Mouse (Mus musculus): ENCODE data around the gene Treh.

The Treh gene

DNA sequence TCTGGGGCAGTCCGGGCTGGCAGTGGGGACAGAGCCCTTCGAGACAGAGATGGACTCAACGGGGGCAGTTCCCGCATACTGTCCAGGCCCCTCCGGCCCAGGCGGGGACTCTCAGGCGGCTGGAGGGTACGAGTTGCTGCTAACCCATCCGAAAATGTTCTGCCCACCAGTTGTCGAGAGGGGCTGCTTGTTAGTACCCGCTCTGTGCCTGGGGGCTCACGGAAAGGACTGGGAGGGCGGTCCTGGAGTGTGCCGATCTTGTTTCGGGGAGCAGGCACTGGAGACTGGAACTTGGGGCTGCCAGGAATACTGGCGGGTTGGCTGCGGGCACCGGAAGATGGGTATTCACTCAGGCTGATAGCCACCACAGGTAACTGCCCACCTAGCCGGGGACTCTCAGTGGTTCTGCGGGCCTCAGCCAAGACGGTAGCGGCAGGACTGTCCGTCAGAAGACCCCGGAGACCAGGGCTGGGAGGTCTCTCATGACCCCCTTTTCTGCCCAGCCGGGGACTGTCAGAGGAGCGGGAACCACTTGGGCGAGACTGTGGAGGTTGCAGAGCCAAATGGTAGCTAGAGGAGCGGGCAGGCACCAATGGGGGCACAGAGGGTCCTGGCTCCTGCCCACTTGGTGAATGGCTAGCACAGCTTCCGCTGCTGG, 42.8 kb downstream of the Treh start:
- DNase-seq (ENCODE audit: low spot score in 2 of 2), result no peak

DNA sequence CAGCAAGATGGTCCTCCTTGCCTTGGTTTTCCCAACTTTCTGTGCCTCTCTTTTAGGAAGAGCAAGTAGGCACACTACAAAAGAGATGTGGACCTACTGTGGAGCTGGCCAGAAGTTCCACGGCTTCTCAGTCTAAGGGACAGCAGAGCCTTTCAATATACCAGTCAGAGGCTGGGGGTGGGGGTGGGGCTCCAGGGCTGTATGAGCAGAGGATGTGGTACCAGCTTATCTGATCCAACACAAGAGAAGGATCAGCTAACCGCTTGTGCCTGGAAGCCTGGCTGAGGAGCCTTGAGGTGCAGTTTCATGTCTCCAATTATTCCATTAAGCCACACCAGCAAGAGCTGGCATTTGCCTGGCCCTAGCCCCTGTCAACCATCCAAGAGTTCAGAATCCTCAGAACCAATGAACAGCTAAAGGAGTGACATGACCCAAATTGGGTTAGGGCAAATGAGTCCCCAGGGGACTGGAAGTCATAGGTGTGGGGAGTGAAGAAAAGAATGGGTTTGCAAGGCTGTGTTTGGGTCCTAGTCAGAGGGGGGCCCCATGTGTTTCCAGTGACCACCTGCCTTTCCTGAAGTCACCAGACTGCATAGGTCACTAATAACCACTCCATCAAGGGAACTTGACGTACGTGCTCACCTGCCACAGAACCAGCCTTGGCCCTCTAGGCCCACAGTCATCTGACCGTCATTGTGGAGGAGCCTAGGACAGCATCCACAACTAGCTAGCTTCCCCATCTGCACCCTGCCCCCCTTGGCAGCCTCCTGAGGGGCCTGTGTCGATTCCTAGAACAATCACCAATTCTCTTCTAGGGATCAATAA, 44.2 kb downstream of the Treh start:
- DNase-seq (ENCODE audit: low spot score in 2 of 2), result no peak

DNA sequence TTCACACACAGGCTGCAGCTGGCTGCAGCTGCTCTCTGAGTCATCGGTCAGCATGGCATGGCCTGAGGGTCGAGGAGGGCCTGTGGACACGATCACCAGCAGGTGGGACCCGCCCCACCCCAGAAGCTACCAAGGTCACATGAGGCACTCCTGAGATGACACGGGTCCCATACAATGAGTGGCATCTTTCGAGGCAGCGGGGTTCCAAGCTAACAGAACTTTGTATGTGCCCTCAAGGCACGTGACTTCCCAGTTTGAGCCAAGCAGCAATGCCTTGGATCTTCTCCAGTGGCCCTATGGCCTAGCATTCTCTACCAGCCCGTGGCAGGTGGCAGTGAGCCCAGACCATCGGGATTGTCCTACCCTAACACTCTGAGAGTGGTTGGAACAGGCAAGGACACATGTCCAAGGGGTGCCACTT, 44.8 kb downstream of the Treh start:
- no peak for DNase-seq (ENCODE audit: low spot score in 2 of 2)

DNA sequence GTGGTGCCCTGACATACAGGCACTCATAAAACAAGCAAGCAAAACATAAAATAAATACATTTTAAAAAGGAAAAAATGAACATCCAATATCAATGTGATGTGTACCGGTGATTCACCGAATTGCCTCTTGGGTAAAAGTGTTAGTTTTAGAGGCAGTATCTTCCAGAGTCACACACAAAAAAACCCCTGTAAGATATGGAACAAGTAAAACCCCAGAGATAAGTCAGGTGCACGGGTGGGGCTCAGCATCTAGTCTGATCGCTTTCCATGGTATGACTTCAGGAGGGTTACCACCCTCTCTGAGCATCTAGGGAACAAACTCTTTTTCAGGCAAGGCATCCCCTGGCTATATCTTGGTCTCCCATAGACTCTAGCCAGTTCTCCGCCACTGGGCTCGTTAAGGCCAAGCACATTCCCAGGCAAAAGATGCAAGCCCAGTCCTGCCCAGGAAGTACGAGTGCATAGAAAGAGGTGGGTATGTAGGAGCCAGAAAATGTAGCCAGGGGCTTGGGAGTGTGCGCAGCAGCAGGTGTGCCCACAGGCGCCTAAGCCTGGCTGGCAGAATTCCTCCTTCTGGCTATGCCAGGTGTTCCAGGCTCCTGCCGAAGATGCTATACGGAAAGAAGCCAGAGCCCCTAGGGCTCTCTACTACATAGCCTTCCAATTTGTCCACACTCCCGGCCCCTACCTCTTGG, 46.1 kb downstream of the Treh start:
- DNase-seq (ENCODE audit: low spot score in 2 of 2), result no peak

DNA sequence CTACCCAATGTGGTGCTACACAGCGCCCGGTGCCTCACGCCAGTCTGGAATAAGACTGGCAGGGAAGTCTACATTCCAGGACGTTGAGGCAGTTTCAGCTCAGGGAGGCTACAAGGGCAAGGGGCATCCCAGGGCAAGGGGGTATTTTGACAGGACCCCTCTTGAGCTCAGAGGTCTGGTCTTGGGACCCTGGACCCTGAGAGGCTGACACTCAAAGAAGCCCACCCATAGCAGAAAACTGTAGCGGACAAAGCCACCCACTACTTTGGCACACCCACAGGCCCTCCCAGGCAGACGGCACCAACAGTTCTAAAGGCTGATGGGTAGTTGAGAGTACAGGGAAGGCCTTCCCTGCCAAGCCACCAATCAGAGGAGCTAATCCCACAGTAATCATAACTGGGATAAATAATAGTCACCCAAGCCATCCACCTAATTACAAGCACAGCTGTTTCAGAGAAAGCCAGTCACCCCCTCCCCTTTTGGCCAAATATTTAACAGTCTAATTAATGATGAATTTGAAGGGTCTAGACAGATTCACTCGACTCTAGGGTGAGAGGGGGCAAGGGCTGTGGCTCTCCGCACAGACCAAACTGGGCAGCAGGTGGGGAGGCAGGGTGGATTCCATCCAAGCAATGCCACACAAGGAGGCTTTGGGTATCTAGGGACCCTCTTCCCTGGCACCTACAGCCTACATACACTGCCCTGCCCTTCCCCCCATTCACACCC, 46.8 kb downstream of the Treh start:
- no peak for DNase-seq (ENCODE audit: low spot score in 2 of 2)

DNA sequence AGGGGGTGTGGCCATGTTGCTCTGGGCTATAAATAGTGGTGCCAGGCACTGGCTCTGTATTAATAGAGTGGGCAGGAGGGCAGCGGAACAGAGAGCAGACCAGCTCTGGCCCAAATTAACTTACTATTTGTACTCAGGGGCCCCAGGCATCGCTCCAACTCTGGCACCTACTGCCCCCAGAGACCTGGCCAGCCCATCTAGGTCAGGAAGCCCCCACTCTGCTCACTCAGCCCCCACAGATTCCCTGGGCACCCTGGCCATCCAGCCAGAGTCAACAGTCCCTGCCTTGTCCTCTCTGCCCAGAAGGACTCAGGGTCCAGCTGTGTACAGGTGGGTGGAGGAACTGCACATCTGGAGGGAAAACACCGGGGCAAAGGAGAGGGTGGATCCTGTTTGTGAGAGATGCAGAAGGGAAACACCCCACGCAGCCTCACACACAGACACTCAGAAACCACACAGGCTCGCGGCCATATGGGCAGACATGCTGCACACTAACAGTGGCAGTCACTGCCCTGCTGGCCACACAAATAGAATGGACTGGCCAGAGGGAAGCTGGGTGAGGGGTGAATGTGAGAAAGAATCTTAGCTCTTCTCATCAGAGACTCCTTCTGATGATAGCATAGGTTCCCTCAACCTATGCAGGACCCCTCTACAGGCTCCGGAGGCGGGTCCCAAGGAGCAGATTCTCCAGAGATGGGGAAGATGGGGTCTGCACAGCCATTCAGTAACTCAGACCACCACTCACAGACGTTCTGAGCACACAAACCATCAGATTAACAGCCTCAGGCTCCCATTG, 47.5 kb downstream of the Treh start:
- no peak for DNase-seq (ENCODE audit: low spot score in 2 of 2)

DNA sequence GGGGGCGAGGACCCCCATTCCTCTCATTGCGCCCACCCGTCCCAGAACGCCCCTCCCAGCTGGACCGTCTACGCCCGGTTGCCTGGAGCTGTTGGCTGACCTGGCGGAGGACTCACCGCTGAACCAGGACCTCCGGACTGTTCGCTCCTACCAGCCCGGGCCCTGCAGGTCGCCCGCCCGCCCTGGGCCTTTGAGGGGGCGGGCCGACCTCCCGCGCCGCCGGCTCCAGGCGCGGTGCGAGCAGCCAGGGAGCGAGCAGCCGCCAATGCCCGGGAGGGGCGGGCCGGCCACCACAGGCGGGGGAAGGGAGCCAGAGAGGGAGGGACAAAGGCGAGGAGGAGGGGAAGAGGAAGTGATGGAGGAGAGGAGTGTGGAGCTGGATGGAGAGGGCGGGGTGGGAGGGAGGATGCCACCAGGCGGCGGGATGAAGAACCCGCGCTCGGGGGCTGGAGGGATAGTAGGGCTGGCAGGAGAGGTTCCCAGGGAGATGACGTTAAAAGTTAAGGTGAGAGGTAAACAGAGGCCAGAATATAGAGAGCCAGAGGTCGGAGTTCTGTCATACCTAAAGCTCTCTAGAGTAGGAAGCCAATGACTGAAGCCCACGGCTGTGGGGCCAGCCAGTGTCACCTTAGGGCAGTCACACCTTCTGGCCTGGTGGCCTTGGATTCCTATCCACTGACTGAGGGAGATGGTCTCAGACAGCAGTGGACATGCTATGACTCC, 48.3 kb downstream of the Treh start:
- DNase-seq (ENCODE audit: low spot score in 2 of 2), result peak; percentile 77 to 85

DNA sequence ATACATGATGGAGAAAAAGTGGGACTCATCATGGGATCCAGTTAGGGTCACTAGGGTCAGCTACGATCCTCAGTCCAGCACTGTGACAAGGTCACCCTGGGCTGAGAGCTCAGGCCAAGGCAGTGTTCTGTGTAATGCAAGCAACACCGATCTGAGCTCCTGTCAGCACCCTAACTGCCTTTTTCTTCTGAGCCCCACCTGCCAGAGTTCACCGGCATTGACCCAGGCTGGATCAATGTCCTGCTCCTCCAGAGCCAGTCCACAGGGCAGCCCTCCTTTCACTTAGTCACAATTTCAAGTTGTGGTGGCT, 48.8 kb downstream of the Treh start:
- DNase-seq (ENCODE audit: low spot score in 2 of 2), result no peak

DNA sequence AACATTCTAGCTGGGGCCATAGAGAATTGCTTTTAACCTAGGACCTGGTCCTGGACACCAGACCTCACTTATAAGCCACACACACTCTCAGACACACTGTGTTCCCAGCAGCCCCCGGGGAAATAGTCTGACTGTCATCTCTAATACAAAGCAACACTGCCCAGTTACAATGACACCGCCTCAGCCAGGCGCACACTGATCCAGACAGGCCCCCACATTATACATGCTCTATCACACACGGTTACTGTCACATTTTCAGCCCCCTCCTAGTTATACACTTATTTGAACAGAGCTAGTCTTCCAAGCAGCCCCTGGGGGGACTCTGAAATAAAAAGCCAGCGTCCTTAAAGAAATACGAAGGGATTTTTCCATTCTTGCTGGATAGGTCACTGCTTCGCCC, 49.5 kb downstream of the Treh start:
- DNase-seq (ENCODE audit: low spot score in 2 of 2), result no peak

DNA sequence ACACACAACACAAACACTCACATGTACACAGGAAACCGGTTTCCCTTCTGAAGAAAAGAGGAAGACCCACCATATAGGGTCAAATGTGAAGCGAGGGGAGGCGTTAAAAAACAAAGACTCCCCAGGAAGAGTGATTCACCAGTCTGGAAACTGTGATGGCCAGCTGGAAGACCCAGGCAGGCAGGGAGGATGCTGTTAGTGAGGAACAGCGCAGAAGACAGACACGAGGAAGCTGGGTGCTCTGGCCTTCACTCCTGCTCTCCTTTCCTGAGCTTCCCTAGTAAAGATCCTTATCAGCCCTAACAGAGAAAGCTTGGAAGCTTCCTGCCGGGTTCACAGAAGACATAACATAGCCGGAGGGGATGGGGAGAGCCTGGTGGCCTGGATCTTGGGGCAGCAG, 50.0 kb downstream of the Treh start:
- no peak for DNase-seq (ENCODE audit: low spot score in 2 of 2)

DNA sequence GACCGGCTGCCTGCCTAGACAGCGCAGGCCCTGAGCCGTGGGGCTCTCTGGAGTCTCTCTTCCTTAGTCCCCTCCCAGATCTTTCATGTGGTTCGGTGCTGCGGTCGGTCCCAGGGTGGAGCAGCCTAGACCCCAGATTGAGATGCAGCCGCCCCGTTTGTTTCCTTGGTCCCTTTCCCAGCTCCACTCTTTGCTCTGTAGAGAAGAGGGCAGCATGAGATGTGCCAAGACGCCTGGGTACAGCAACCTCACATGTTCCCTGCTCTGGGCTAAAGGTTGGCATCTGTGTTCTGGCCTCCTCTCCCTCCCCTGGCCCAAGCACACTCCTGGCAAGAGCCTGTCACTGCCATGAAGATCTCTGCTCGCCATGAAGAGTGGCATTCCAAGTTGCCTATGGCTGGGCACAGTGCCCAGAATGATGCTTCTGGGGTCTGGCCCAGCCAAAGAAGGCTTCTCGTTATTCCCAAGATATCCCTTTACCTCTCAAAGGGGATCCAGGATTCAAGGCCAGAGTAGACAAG, 50.5 kb downstream of the Treh start:
- no peak for DNase-seq (ENCODE audit: low spot score in 2 of 2)

DNA sequence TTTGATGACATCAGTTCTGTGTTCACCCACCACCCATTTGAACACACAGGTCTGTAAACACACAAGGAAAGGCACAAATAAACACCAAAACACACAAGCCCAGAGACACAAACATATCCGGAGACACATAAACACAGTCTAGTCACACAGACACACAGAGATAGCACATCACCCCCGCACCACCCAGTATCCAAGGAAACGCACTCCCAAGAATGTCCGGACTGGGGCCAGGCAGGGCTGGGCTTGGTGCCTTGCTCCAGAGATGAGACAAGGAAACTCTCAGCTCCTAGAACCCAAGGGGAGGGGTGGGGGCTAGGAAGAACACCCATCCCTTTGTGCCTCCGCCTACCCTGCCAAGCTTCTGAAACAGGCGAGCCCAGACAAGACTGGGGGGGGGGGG, 51.2 kb downstream of the Treh start:
- DNase-seq (ENCODE audit: low spot score in 2 of 2), result no peak

DNA sequence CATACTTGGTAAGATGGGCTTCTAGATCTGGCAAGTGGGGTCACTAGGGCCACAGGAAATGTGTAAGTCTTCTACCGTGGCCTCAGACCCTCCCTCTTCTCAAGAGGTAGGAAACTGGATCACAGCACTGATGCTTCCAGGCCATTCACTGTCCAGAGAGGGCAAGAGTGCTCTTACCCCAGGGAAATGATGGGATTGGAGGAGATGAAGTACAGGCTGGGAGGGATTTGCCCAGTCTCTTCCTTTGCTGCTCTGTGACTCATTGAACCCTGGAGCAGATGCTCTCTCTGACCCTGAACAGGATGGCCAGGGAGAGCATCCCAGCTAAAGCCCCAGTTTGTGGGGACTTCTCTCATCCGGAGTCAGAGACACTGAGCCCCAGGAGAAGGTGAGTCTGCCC, 51.6 kb downstream of the Treh start:
- DNase-seq (ENCODE audit: low spot score in 2 of 2), result no peak

DNA sequence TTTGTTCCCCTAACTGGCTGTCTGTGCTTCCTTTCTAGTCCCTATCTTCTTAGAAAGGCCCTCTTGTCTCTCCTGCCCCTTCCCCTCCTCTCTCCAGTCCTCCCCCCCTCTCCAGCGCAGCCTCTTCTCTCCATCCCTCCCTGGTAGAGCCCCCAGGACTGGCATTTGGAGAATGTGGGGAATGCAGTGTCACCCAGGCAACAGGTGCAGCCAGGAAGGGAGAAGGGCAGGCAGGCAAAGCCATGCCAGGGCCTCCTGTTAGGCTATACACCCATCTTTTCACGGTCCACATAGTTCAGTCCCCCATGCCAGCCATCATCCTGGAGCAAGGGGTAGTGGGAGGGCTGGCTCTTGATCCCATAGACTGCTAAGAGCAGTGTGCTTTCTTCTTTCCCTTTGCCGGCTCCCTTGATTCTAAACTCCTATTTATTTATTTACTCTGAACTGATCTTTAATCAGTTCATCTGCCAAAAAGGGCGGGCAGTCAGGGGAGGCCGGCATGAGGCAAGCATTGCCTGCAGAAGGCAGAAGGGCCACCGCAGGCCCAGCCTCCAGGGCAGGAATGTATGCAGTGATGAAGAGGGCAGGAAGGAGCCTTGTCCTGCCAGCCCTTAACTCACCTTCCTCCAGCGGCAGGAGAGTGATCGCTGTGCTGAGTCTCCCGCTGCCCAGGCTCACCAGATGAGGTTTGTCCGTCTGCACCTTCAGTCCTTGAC, 53.6 kb downstream of the Treh start:
- DNase-seq (ENCODE audit: low spot score in 2 of 2), result no peak

DNA sequence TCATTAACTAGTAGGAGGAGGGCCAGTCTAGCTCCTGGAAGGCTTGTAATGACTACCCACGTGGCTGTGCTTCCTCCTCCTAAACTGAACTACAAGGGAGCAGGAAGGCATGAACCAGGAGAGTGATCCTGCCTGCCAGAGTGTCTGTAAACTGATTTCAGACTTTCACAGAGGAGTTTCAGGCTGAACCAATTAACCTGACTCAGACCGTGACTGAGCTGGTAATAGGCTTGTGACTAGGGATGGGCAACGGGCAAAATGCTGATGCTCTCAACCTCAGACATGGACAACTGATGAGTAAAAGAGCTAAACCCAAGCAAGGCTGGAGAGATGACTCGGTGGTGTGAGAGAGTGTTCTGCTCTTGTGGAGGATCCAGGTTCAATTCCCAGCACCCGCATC, 54.4 kb downstream of the Treh start:
- DNase-seq (ENCODE audit: low spot score in 2 of 2), result no peak

DNA sequence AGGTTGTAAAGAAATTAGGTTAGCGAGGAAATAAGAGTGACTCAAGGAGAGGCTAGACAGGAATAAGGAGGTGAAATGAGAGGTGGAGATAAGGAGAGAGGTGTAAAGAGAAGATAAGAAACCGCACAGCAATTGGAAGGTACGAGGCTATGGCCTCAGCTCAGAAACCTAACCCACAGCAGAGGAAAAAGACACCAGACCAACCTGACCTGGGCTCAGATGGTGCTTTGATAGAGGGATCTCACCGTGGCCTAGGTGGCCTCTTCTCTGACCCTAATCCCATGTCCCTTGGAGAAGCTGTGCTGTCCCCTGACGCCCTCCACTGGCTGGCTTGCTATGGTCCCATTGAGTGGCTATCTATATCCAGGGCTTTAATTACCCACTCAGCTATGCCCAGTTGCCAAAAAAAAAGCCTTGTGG, 59.1 kb downstream of the Treh start:
- no peak for DNase-seq (ENCODE audit: low spot score in 2 of 2)

DNA sequence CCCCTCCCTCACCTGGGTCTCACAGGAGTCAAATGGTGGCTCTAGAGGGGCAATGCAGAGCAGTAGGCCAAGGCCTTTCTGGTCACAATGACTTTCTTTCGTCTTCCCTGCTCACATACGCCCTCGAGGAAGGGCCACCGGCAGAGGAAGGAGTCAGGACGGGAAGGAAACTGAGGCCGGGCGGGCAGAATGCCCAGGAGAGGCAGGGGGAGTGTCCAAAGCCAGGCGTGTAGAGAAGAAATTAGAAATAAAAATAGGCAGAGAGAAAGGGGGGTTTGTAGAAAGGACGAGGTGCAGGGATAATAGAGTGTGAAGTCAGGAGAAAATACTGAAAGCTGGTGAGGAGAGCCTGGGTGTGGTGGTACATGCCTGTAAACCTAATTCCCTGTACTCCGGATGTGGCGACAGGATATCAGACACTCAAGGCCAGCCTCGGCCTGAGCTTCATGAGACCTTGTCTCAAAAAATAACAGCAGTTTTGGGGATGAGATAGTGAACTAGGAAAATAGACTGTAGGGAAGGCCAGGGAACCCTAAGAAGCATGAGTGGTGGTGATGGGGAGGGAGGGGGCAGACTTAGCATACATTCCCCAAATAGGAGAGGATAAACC, 60.0 kb downstream of the Treh start:
- DNase-seq (ENCODE audit: low spot score in 2 of 2), result no peak

DNA sequence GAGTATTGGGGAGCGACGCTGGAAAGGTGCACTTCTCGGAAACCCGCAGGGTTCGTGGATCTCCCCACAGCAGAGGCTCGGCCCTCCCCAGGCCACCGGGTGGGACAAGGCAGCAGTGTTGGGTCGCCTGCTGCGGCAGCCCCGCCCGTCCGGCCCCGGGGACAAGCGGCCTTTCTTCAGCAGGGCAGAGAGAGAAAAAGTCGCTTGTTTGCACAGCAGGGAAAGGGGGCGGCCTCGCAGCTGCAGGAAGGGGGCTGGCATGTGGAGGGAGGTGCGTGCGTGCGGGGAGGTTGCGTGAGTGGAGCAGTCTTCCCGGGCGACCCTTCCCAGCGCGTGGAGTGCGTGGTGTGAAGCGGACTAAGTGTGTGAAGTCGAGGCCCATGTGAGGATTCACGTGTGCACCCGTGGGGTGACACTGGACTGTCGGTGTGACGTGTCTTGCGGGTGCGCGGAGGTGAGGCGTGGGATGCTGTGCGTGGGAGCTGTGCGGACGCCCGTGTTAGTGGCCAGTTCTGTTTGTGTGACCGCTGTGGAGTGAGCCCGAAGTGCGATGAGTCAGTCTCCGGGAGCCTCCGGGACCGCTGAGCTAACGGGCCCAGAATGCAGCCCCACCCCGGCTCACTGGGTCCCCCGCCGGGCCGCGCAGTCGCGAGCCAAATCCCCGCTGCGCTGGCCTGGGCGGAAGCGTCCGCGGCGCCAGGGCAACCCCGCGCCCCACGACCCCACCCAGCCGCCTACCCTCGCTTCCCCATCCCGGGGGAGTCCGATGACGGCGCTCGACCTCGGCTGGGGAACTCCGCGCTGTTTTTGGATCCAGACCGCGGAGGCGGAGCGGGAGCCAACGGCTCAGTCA, 60.9 kb downstream of the Treh start:
- peak in 1 of 2 experiments; percentile 50 for DNase-seq (ENCODE audit: low spot score in 2 of 2)

All from frontal cortex, postnatal 36 days (tissue).